Mouse (Mus musculus): ENCODE data around the gene Flna.

DNA sequence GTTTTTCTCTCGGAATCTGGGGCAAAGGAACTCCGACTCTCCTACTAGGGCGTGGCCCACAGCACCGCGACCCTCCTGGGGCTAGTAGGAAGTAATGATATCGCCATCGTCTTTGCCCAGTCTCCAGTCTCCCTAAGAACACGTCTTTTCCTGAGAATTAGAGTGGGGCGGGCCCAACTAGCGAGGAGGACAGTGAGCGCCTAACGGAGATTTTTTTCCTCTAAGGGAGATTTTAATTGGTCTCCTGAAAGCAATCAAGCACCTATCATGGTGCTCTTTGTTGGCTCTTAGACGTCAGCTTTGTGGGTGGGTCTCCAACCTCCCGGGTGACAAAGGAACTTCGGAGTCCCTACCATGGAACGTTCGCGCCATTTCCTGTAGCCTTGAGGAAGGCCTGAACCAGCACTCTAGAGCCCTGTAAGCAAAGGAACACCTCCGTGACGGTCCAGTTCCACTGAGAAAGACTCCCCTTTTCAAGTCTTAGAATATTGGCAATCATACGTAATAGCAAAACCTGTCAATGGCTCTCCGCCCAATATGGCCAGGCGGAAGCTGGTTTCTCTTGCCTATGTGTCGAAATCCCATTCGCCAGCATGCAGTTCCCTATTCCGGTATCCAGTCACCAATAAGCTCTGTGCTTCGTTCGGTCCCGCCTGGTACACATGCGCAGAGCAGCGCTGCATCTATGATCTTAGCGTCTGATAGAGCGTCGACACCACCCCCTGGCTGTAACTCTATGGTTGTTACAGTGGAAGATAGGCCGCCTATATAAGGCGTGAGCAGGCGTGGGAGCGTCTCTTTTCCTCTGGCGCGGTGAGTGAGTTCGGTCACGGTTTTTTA, 20.7 kb upstream of the Flna start, which contains the start of gene Rpl10:
- 0 out of 2 replicates have a peak, but pooled peaks have one; percentile 11 for TF ChIP-seq CTCF (conservative IDR thresholded peaks at IDR 0.05; ENCODE audit: insufficient read depth, insufficient read length, low read depth, low read length)
- TF ChIP-seq POLR2A (IDR thresholded peaks at IDR 0.05; ENCODE audit: low read depth, low read length), result peak; percentile 97
